Mouse (Mus musculus) left cerebral cortex, adult 2 months (tissue): ENCODE data around the gene Exoc4. TPM values are rescaled to one million over a fixed set of nuclear protein-coding genes. Genes with fewer than 3 reads are reported as not detected.

ENCODE experiments used
- DNase-seq, 2 experiments: peaks; one replicate each; pipeline ENCODE4 v3.0.0; 2021 to 2022; ENCODE audit warnings: low spot score in 2 of 2, mixed read lengths in 1 of 2; ENCODE audit errors: extremely low spot score in 1 of 2
- H3K27ac ChIP-seq: fragments of 200-600 bp; 2 replicates; pipeline ENCODE4 v1.8.1; 2022
- H3K4me3 ChIP-seq: fragments of 200-600 bp; 2 replicates; pipeline ENCODE4 v1.8.1; 2022
- CTCF ChIP-seq: fragments of 200-600 bp; IDR thresholded peaks from 2 replicates; pipeline ENCODE4 v1.8.1; 2022; ENCODE audit warnings: antibody characterized with exemption, mild to moderate bottlenecking, moderate library complexity
- intact Hi-C: fragments of 180-260 bp; cut with DNase I; formaldehyde crosslinking; loops from one replicate; pipeline ENCODE4 v1.15.1; 2025
- total RNA-seq, 2 experiments: library from RNA; stranded (reverse); gene quantifications; 2 replicates each; pipeline ENCODE4 v1.2.3; 2021

The Exoc4 gene
- total RNA-seq, 2 experiments from 2014 or later, result 75.6 to 80.2 TPM

- no peak overlapping the region for H3K4me3 ChIP-seq
- TF ChIP-seq CTCF, result no peak
- DNase-seq, result no peak
- intact Hi-C loops, result no loop called here
- H3K27ac ChIP-seq, result no peak overlapping the region
These were observed 698.1 kb downstream of the Exoc4 start for GRCm38 (mm10) chr6:33946911-33947489.

GRCm38 (mm10) chr6:33950113-33950512 is 701.2 kb downstream of the Exoc4 start:
- Histone ChIP-seq H3K4me3 (no peak overlapping the region), H3K27ac (no peak overlapping the region)
- intact Hi-C loops, result no loop called here
- DNase-seq, result no peak
- TF ChIP-seq CTCF, result peak; percentile 22

- H3K4me3 ChIP-seq, result no peak overlapping the region
- no peak for TF ChIP-seq CTCF
- intact Hi-C loops, result no loop called here
- DNase-seq, result no peak
- no peak overlapping the region for H3K27ac ChIP-seq
These were observed 706.6 kb downstream of the Exoc4 start for GRCm38 (mm10) chr6:33955469-33955868.

- TF ChIP-seq CTCF, result no peak
- H3K4me3 ChIP-seq, result no peak overlapping the region
- no peak for DNase-seq
- no peak overlapping the region for H3K27ac ChIP-seq
- intact Hi-C loops, result no loop called here
These were observed 709.4 kb downstream of the Exoc4 start for GRCm38 (mm10) chr6:33958281-33958680.

GRCm38 (mm10) chr6:33960766-33961165 is 711.9 kb downstream of the Exoc4 start:
- no peak overlapping the region for H3K4me3 ChIP-seq
- no peak for DNase-seq
- no peak overlapping the region for H3K27ac ChIP-seq
- intact Hi-C loops, result no loop called here
- TF ChIP-seq CTCF, result no peak

GRCm38 (mm10) chr6:33963092-33963491 is 714.2 kb downstream of the Exoc4 start:
- DNase-seq, result no peak
- intact Hi-C loops, result no loop called here
- Histone ChIP-seq H3K27ac (no peak overlapping the region), H3K4me3 (no peak overlapping the region)
- no peak for TF ChIP-seq CTCF

- no peak for DNase-seq
- no peak overlapping the region for H3K27ac ChIP-seq
- intact Hi-C loops, result no loop called here
These were observed 716.7 kb downstream of the Exoc4 start for GRCm38 (mm10) chr6:33965571-33965970.

GRCm38 (mm10) chr6:33968746-33969145 is 719.9 kb downstream of the Exoc4 start:
- DNase-seq, result no peak
- no peak overlapping the region for H3K27ac ChIP-seq
- intact Hi-C loops, result no loop called here
- no peak for TF ChIP-seq CTCF
- H3K4me3 ChIP-seq, result no peak overlapping the region

More at GRCm38 (mm10) chr6:33965571-33965970, 716.7 kb downstream of the Exoc4 start:
- no peak for TF ChIP-seq CTCF
- no peak overlapping the region for H3K4me3 ChIP-seq

- DNase-seq, result no peak
- no peak for TF ChIP-seq CTCF
- intact Hi-C loops, result no loop called here
These were observed 723.9 kb downstream of the Exoc4 start for GRCm38 (mm10) chr6:33972801-33973200.

GRCm38 (mm10) chr6:33976576-33976975 is 727.7 kb downstream of the Exoc4 start:
- Histone ChIP-seq H3K27ac (no peak overlapping the region), H3K4me3 (no peak overlapping the region)
- no peak for TF ChIP-seq CTCF
- intact Hi-C loops, result no loop called here
- no peak for DNase-seq

More at GRCm38 (mm10) chr6:33972801-33973200, 723.9 kb downstream of the Exoc4 start:
- Histone ChIP-seq H3K4me3 (no peak overlapping the region), H3K27ac (no peak overlapping the region)

- H3K27ac ChIP-seq, result no peak overlapping the region
- DNase-seq, result no peak
- no peak for TF ChIP-seq CTCF
- intact Hi-C loops, result no loop called here
- H3K4me3 ChIP-seq, result no peak overlapping the region
These were observed 728.6 kb downstream of the Exoc4 start for GRCm38 (mm10) chr6:33977448-33977847.

GRCm38 (mm10) chr6:33977880-33978279 is 729.0 kb downstream of the Exoc4 start:
- Histone ChIP-seq H3K27ac (no peak overlapping the region), H3K4me3 (no peak overlapping the region)
- intact Hi-C loops, result no loop called here
- no peak for TF ChIP-seq CTCF
- no peak for DNase-seq

- H3K4me3 ChIP-seq, result no peak overlapping the region
- no peak for DNase-seq
These were observed 733.8 kb downstream of the Exoc4 start for GRCm38 (mm10) chr6:33982709-33983108.

More at GRCm38 (mm10) chr6:33982709-33983108, 733.8 kb downstream of the Exoc4 start:
- intact Hi-C loops, result no loop called here
- TF ChIP-seq CTCF, result no peak
- H3K27ac ChIP-seq, result no peak overlapping the region
